Mouse (Mus musculus): ENCODE results near the gene Rabgap1l.

DNA sequence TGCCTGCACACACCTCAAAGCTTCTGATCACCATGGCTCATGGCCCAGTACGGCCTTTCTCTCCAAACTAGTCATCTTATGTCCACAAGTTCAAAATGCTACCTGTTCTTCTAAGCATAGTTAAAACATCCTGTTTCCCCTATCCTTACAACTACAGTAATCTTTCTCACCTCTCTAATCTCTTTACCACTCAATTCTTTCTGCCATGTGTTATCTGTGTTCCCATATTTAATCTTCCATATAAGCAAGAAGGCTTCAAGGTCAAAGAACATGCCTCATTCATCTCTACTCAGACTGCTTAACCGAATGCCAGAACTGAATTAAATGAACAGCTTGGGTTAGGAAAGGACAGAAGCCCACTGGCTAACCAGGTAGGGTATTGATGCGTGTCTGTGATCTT, 5.8 kb downstream of the Rabgap1l start:
- no peak for TF ChIP-seq FLI1 (IDR thresholded peaks at IDR 0.05; ENCODE audit: low read length)
- no peak for TF ChIP-seq GATA1 (IDR thresholded peaks at IDR 0.05; ENCODE audit: borderline replicate concordance, low read length)
